Mouse (Mus musculus) CH12.LX (cell line): ENCODE results near the gene Plekhg2.

Experiments used
- JUND ChIP-seq: conservative IDR thresholded peaks from 2 replicates; pipeline ENCODE4 v1.6.1; 2011; ENCODE audit warnings: low read depth, low read length, improper control_type of control experiment
- POLR2A ChIP-seq: IDR thresholded peaks from 2 replicates; pipeline ENCODE4 v1.6.1; 2011; ENCODE audit warnings: low read depth, mild to moderate bottlenecking, improper control_type of control experiment, low read length
- ZC3H11A ChIP-seq: IDR thresholded peaks from 2 replicates; pipeline ENCODE4 v1.6.1; 2012; ENCODE audit warnings: low read depth, mild to moderate bottlenecking, inconsistent platforms, low read length, improper control_type of control experiment

DNA sequence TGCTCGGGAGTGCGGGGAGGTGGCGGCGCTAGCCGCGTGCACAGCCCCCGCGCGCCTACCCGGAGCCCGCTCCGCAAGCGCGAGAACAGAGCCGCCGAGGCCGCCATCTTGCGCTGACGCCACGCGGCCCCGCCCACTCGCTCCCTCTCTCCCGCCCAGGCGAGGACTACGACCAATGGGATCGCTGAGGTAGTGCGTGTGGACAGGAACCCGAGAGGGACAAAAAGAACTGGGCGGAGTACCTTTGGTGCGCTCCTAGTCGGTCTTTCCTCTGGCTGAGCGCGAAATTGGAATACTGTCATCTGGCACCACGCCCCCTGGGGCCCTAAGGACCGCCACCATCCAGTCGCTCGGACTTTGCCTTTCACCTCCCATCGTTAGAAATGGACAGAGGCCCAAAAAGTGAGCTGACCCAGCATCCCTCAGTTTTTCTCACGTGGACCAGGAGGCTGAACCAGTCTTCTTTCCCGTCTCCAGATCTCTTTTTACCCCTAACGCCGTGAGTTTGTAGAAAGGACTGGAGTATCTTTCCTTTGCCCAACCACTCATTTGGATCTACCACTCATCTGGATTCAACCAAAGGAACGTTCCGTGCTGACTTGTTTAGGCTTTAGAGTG is 60.4 kb downstream of the Plekhg2 start, which contains the start of gene Timm50:
- TF ChIP-seq POLR2A (peak; percentile 90), JUND (no peak), ZC3H11A (no peak)
